In genomic region chr15:85710179-85710578, GRCm38 (mm10) we compare ENCODE assay signal across 8 mouse cellular contexts. TPM values are rescaled to one million over a fixed set of nuclear protein-coding genes. Genes with fewer than 3 reads are reported as not detected.
DNase-seq lines count a peak whose midpoint lies in the region; ATAC-seq and TF ChIP-seq lines count a peak whose summit lies in the region.

No protein-coding gene starts in this region.

- H3K9ac ChIP-seq in kidney, embryonic 15.5 days, result no peak overlapping the region
- no peak overlapping the region for H3K9ac ChIP-seq in liver, embryonic 14.5 days (replicated peaks)
- H3K9ac ChIP-seq in neural tube, embryonic 12.5 days, result no peak overlapping the region

- ATAC-seq in kidney, embryonic 15.5 days (replicated peaks; ENCODE audit: low FRiP score), result peak; percentile 29; the same call in 1 of the 2 replicates
- ATAC-seq in liver, embryonic 14.5 days (ENCODE audit: insufficient read depth), result no peak
- peak; percentile 45; the same call in 1 of the 2 replicates for ATAC-seq in neural tube, embryonic 12.5 days (ENCODE audit: low FRiP score, low read depth)

- H3K27me3 ChIP-seq in embryonic facial prominence, embryonic 10.5 days (replicated peaks; ENCODE audit: low read depth, poor library complexity, severe bottlenecking), result peaks cover 59% of the 10 kb centered on the region
- H3K27me3 ChIP-seq in heart, embryonic 10.5 days (ENCODE audit: insufficient read depth, poor library complexity, severe bottlenecking), result peaks cover 16% of the 10 kb centered on the region; the same call in 1 of the 2 replicates
- no peaks in the 10 kb centered on the region for H3K27me3 ChIP-seq in kidney, embryonic 15.5 days
- H3K27me3 ChIP-seq in liver, embryonic 14.5 days (ENCODE audit: control insufficient read depth, insufficient read depth, low read length), result no peaks in the 10 kb centered on the region
- H3K27me3 ChIP-seq in neural tube, embryonic 12.5 days (replicated peaks), result peaks cover 3% of the 10 kb centered on the region
- no peaks in the 10 kb centered on the region for H3K27me3 ChIP-seq in testis, adult 2 months (ENCODE audit: control insufficient read depth, insufficient read depth, low read length)

- no peak overlapping the region for H3K4me3 ChIP-seq in embryonic facial prominence, embryonic 10.5 days
- H3K4me3 ChIP-seq in heart, embryonic 10.5 days, result no peak overlapping the region
- no peak overlapping the region for H3K4me3 ChIP-seq in kidney, embryonic 15.5 days (replicated peaks)
- no peak overlapping the region for H3K4me3 ChIP-seq in liver, embryonic 14.5 days (ENCODE audit: insufficient read depth in 1 of 2, low read depth in 2 of 2, low read length in 2 of 2)
- no peak overlapping the region for H3K4me3 ChIP-seq in neural tube, embryonic 12.5 days
- H3K4me3 ChIP-seq in testis, adult 2 months (ENCODE audit: control insufficient read depth, low read depth, low read length), result no peak overlapping the region

- no peaks in the 10 kb centered on the region for H3K36me3 ChIP-seq in embryonic facial prominence, embryonic 10.5 days (replicated peaks)
- no peaks in the 10 kb centered on the region for H3K36me3 ChIP-seq in heart, embryonic 10.5 days
- H3K36me3 ChIP-seq in kidney, embryonic 15.5 days, result peaks cover 26% of the 10 kb centered on the region
- H3K36me3 ChIP-seq in liver, embryonic 14.5 days (replicated peaks; ENCODE audit: control insufficient read depth, insufficient read depth, low read depth), result no peaks in the 10 kb centered on the region
- peaks cover 22% of the 10 kb centered on the region for H3K36me3 ChIP-seq in neural tube, embryonic 12.5 days
- no peaks in the 10 kb centered on the region for H3K36me3 ChIP-seq in testis, adult 2 months (ENCODE audit: control insufficient read depth, insufficient read depth, low read length)

- no peak overlapping the region for H3K4me2 ChIP-seq in kidney, embryonic 15.5 days
- H3K4me2 ChIP-seq in liver, embryonic 14.5 days (ENCODE audit: low read depth), result no peak overlapping the region
- H3K4me2 ChIP-seq in neural tube, embryonic 12.5 days (replicated peaks), result no peak overlapping the region

- WGBS in embryonic facial prominence, embryonic 10.5 days, result 0% methylated on average over 8 of the region's 8 CpGs
- WGBS in heart, embryonic 10.5 days, result 2% methylated on average over 7 of the region's 8 CpGs
- 0% methylated on average over 8 of the region's 8 CpGs for WGBS in kidney, embryonic 15.5 days
- WGBS in liver, embryonic 14.5 days (ENCODE audit: insufficient replicate concordance), result 0% methylated on average over 5 of the region's 8 CpGs
- 0% methylated on average over 7 of the region's 8 CpGs for WGBS in neural tube, embryonic 12.5 days

- H3K9me3 ChIP-seq in embryonic facial prominence, embryonic 10.5 days, result no peaks in the 10 kb centered on the region
- H3K9me3 ChIP-seq in heart, embryonic 10.5 days, result no peaks in the 10 kb centered on the region
- H3K9me3 ChIP-seq in kidney, embryonic 15.5 days (replicated peaks), result no peaks in the 10 kb centered on the region
- no peaks in the 10 kb centered on the region for H3K9me3 ChIP-seq in liver, embryonic 14.5 days (ENCODE audit: control insufficient read depth, low read length)
- no peaks in the 10 kb centered on the region for H3K9me3 ChIP-seq in neural tube, embryonic 12.5 days

- no peak for TF ChIP-seq EP300 in liver, embryonic 14.5 days (IDR thresholded peaks at IDR 0.05; ENCODE audit: low read depth)

- no peak for TF ChIP-seq POLR2A in testis, adult 2 months (IDR thresholded peaks at IDR 0.05; ENCODE audit: control insufficient read depth, low read depth, low read length)

- peak; percentile 87 for TF ChIP-seq CTCF in liver, embryonic 14.5 days (IDR thresholded peaks at IDR 0.05; ENCODE audit: low read depth)
- TF ChIP-seq CTCF in testis, adult 2 months (IDR thresholded peaks at IDR 0.05; ENCODE audit: control insufficient read depth, insufficient read depth, insufficient replicate concordance, low read depth, low read length), result peak; percentile 83; the same call in 1 of the 2 replicates

- peaks cover 9% of the 10 kb centered on the region for H3K4me1 ChIP-seq in embryonic facial prominence, embryonic 10.5 days
- peaks cover 6% of the 10 kb centered on the region for H3K4me1 ChIP-seq in heart, embryonic 10.5 days
- peaks cover 36% of the 10 kb centered on the region for H3K4me1 ChIP-seq in kidney, embryonic 15.5 days
- H3K4me1 ChIP-seq in liver, embryonic 14.5 days (replicated peaks; ENCODE audit: control insufficient read depth in 2 of 2, insufficient read depth in 2 of 2, low read length in 1 of 2), result no peaks in the 10 kb centered on the region
- H3K4me1 ChIP-seq in neural tube, embryonic 12.5 days, result peaks cover 11% of the 10 kb centered on the region
- H3K4me1 ChIP-seq in testis, adult 2 months (ENCODE audit: control insufficient read depth, insufficient read depth, low read length), result peaks cover 5% of the 10 kb centered on the region

- DNase-seq in CD8-positive naive resting alpha-beta T cell, adult 2 months (ENCODE audit: low read depth in 2 of 2, low spot score in 2 of 2), result peak; percentile 64 to 80
- peak; percentile 81 for DNase-seq in adrenal gland, postnatal 25 days
- peak; percentile 81 for DNase-seq in embryonic facial prominence, embryonic 10.5 days (ENCODE audit: low spot score)
- DNase-seq in heart, embryonic 10.5 days (ENCODE audit: low spot score), result peak; percentile 83
- peak in 1 of 3 experiments; percentile 9 for DNase-seq in liver, embryonic 14.5 days (ENCODE audit: low read depth in 3 of 3, low spot score in 3 of 3)

- H3K27ac ChIP-seq in embryonic facial prominence, embryonic 10.5 days (replicated peaks), result no peak overlapping the region
- no peak overlapping the region for H3K27ac ChIP-seq in heart, embryonic 10.5 days
- no peak overlapping the region for H3K27ac ChIP-seq in kidney, embryonic 15.5 days
- H3K27ac ChIP-seq in liver, embryonic 14.5 days, result no peak overlapping the region
- H3K27ac ChIP-seq in neural tube, embryonic 12.5 days, result no peak overlapping the region
- H3K27ac ChIP-seq in testis, adult 2 months (ENCODE audit: control insufficient read depth, insufficient read depth, low read depth, low read length), result no peak overlapping the region

RNA-seq across cellular contexts. Expression of gene Ppara, which starts 24.6 kb away (rescaled TPM):
- total RNA-seq in adrenal gland, postnatal 25 days (2021), result 28.5 and 42.3 TPM in 2 replicates
- polyA plus RNA-seq in embryonic facial prominence, embryonic 10.5 days (2016; fragmentation: Nextera tagmentation; extraction: Ambion mirVana), result 0.29 and 0.75 TPM in 2 replicates
- polyA plus RNA-seq in heart, embryonic 10.5 days (2016; fragmentation: Nextera tagmentation; extraction: Ambion mirVana), result 0.88 and 2.0 TPM in 2 replicates
- 3.9 and 5.0 TPM in 2 replicates for polyA plus RNA-seq in kidney, embryonic 15.5 days (2015; fragmentation: Nextera tagmentation; extraction: Ambion mirVana)
- polyA plus RNA-seq in liver, embryonic 14.5 days (2012; rRNA removed), result 1.3 and 4.4 TPM in 2 replicates
- 6.9 and 8.0 TPM in 2 replicates for polyA plus RNA-seq in liver, embryonic 14.5 days (2014; fragmentation: Nextera tagmentation; extraction: Ambion mirVana)
- polyA plus RNA-seq in neural tube, embryonic 12.5 days (2016; fragmentation: Nextera tagmentation; extraction: Ambion mirVana), result 1.1 and 1.5 TPM in 2 replicates
- 0.63 and 1.6 TPM in 2 replicates for polyA plus RNA-seq in testis, adult 2 months (2012; rRNA removed)
